Mouse (Mus musculus) kidney, embryonic 16.5 days (tissue): ENCODE data around the gene Nup155. TPM values are rescaled to one million over a fixed set of nuclear protein-coding genes. Genes with fewer than 3 reads are reported as not detected.
"Not testable (repeated sequence)": the region's sequence is repeated elsewhere in the genome, so short reads cannot be mapped to it uniquely, and the experiment has no call there.

Source experiments
- ATAC-seq: fragments of 200-750 bp; cut with Nextera tagmentation; 2 replicates; pipeline ENCODE4 v1.8.0; 2017; ENCODE audit warnings: moderate TSS enrichment; ENCODE audit not compliant: low FRiP score, low TSS enrichment
- H3K27ac ChIP-seq: fragments of 300-500 bp; sonication (generic); 2 replicates; pipeline ENCODE4 v1.5.1; 2014; ENCODE audit warnings: low read length
- H3K27me3 ChIP-seq: fragments of 300-500 bp; sonication (generic); 2 replicates; pipeline ENCODE4 v1.6.1; 2014; ENCODE audit warnings: low read length, control low read depth, mixed read lengths; ENCODE audit not compliant: insufficient read depth
- H3K36me3 ChIP-seq: fragments of 300-500 bp; sonication (generic); 2 replicates; pipeline ENCODE4 v1.6.1; 2014; ENCODE audit warnings: low read length, control low read depth, mixed read lengths; ENCODE audit not compliant: insufficient read depth
- H3K4me1 ChIP-seq: fragments of 300-500 bp; sonication (generic); 2 replicates; pipeline ENCODE4 v1.6.1; 2014; ENCODE audit warnings: low read length, control low read depth, mixed read lengths; ENCODE audit not compliant: insufficient read depth
- H3K4me2 ChIP-seq: fragments of 300-500 bp; sonication (generic); replicated peaks from 2 replicates; pipeline ENCODE4 v1.6.1; 2014; ENCODE audit warnings: low read depth, low read length
- H3K4me3 ChIP-seq: fragments of 300-500 bp; sonication (generic); 2 replicates; pipeline ENCODE4 v1.5.1; 2014; ENCODE audit warnings: mild to moderate bottlenecking, low read length
- H3K9ac ChIP-seq: fragments of 300-500 bp; sonication (generic); replicated peaks from 2 replicates; pipeline ENCODE4 v1.6.1; 2014; ENCODE audit warnings: low read length
- H3K9me3 ChIP-seq: fragments of 300-500 bp; sonication (generic); 2 replicates; pipeline ENCODE4 v1.6.1; 2016; ENCODE audit warnings: low read length, control low read depth
- WGBS: fragments of 180-500 bp; shearing (Covaris S2); extraction: QIAGEN DNeasy Blood & Tissue Kit; methylation state at CpG from one replicate; pipeline ENCODE4 v1.1.7; 2014; 5-methylcytosine and 5-hydroxymethylcytosine counted together
- polyA plus RNA-seq: library from polyadenylated mRNA; unstranded; fragments of >200 nt; fragmentation: Nextera tagmentation; extraction: Ambion mirVana; gene quantifications from 2 replicates; pipeline ENCODE4 v1.2.1, GENCODE M21; 2015

Gene Nup155
- polyA plus RNA-seq, 1 experiment from 2014 or later = 20.0 TPM

GRCm38 (mm10) chr15:8098774-8099749, 10.0 kb upstream of the Nup155 start, which contains the start of gene Wdr70:
Gene Wdr70 (minus strand): TSS chr15:8099209.
- peak within 1 kb of the TSS; percentile 86 for H3K9ac ChIP-seq

GRCm38 (mm10) chr15:8101975-8102542, 7.0 kb upstream of the Nup155 start:
- H3K9ac ChIP-seq, H3K27ac ChIP-seq, H3K27me3 ChIP-seq, H3K36me3 ChIP-seq, H3K9me3 ChIP-seq, H3K4me1 ChIP-seq, ATAC-seq, H3K4me3 ChIP-seq, H3K4me2 ChIP-seq: not testable (repeated sequence)
- 91% methylated on average over 13 of the region's 15 CpGs for WGBS

More at GRCm38 (mm10) chr15:8098774-8099749, 10.0 kb upstream of the Nup155 start, which contains the start of gene Wdr70:
- no peaks in the 10 kb centered on the region for H3K27me3 ChIP-seq
- peak within 1 kb of the TSS; percentile 95 for H3K4me3 ChIP-seq
- H3K9me3 ChIP-seq = no peaks in the 10 kb centered on the region
- 0 out of 2 replicates have a peak within 1 kb of the TSS, but pooled peaks have one; percentile 14 for H3K27ac ChIP-seq
- H3K4me2 ChIP-seq = peak within 1 kb of the TSS; percentile 62
- peak; percentile 96 for ATAC-seq
- H3K36me3 ChIP-seq = peaks cover 17% of the 10 kb centered on the region
- H3K4me1 ChIP-seq = peaks cover 4% of the 10 kb centered on the region; the same call in 1 of the 2 replicates
- WGBS = 2% methylated on average over 56 of the region's 56 CpGs

GRCm38 (mm10) chr15:8108360-8108965, 610 bp upstream of the Nup155 start:
- Histone ChIP-seq H3K9me3 (no peaks in the 10 kb centered on the region), H3K4me3 (peak overlapping the region; percentile 96), H3K27ac (peak overlapping the region; percentile 63; the same call in 1 of the 2 replicates), H3K4me1 (peaks cover 16% of the 10 kb centered on the region), H3K9ac (peak overlapping the region; percentile 64), H3K27me3 (no peaks in the 10 kb centered on the region), H3K36me3 (peaks cover 14% of the 10 kb centered on the region), H3K4me2 (peak overlapping the region; percentile 58)
- 61% methylated on average over 19 of the region's 19 CpGs for WGBS
- ATAC-seq = peak; percentile 44; the same call in 1 of the 2 replicates

GRCm38 (mm10) chr15:8109782-8110181, 709 bp downstream of the Nup155 start:
- H3K9ac ChIP-seq = peak overlapping the region; percentile 91
- peak overlapping the region; percentile 92 for H3K4me2 ChIP-seq
- WGBS = 2% methylated on average over 8 of the region's 8 CpGs
- no peaks in the 10 kb centered on the region for H3K9me3 ChIP-seq
- H3K4me1 ChIP-seq = peaks cover 16% of the 10 kb centered on the region
- ATAC-seq = no peak
- H3K27ac ChIP-seq = peak overlapping the region; percentile 70; the same call in 1 of the 2 replicates
- H3K4me3 ChIP-seq = peak overlapping the region; percentile 96
- H3K36me3 ChIP-seq = peaks cover 21% of the 10 kb centered on the region
- H3K27me3 ChIP-seq = no peaks in the 10 kb centered on the region

- no peak overlapping the region for H3K27ac ChIP-seq
- H3K4me2 ChIP-seq = no peak overlapping the region
- H3K27me3 ChIP-seq = no peaks in the 10 kb centered on the region
- ATAC-seq = no peak
- 70% methylated on average over 1 of the region's 1 CpGs for whole genome bisulfite sequencing
- no peak overlapping the region for H3K9ac ChIP-seq
- H3K4me3 ChIP-seq = no peak overlapping the region
- no peaks in the 10 kb centered on the region for H3K4me1 ChIP-seq
- peaks cover 54% of the 10 kb centered on the region for H3K36me3 ChIP-seq
- no peaks in the 10 kb centered on the region for H3K9me3 ChIP-seq
Observed at GRCm38 (mm10) chr15:8129281-8129680, 20.2 kb downstream of the Nup155 start.

- no peaks in the 10 kb centered on the region for H3K4me1 ChIP-seq
- no peak overlapping the region for H3K9ac ChIP-seq
- H3K4me3 ChIP-seq = no peak overlapping the region
- no peaks in the 10 kb centered on the region for H3K9me3 ChIP-seq
- WGBS = 94% methylated on average over 3 of the region's 3 CpGs
- ATAC-seq = no peak
- peaks cover 58% of the 10 kb centered on the region for H3K36me3 ChIP-seq
- no peak overlapping the region for H3K4me2 ChIP-seq
- no peak overlapping the region for H3K27ac ChIP-seq
- H3K27me3 ChIP-seq = no peaks in the 10 kb centered on the region
Observed at GRCm38 (mm10) chr15:8131268-8131667, 22.2 kb downstream of the Nup155 start.

GRCm38 (mm10) chr15:8131761-8132160, 22.7 kb downstream of the Nup155 start:
- no peak for ATAC-seq
- Histone ChIP-seq H3K9ac (no peak overlapping the region), H3K4me1 (no peaks in the 10 kb centered on the region), H3K27ac (no peak overlapping the region), H3K4me3 (no peak overlapping the region), H3K9me3 (no peaks in the 10 kb centered on the region), H3K4me2 (no peak overlapping the region), H3K27me3 (no peaks in the 10 kb centered on the region), H3K36me3 (peaks cover 57% of the 10 kb centered on the region)

GRCm38 (mm10) chr15:8135606-8136005, 26.5 kb downstream of the Nup155 start:
- Histone ChIP-seq H3K27ac (no peak overlapping the region), H3K9ac (no peak overlapping the region), H3K4me3 (no peak overlapping the region), H3K36me3 (peaks cover 61% of the 10 kb centered on the region), H3K4me2 (no peak overlapping the region), H3K9me3 (no peaks in the 10 kb centered on the region), H3K4me1 (no peaks in the 10 kb centered on the region), H3K27me3 (no peaks in the 10 kb centered on the region)
- no peak for ATAC-seq
- 89% methylated on average over 5 of the region's 5 CpGs for WGBS

- Histone ChIP-seq H3K36me3 (peaks cover 34% of the 10 kb centered on the region), H3K9ac (no peak overlapping the region), H3K4me1 (no peaks in the 10 kb centered on the region), H3K27me3 (no peaks in the 10 kb centered on the region), H3K4me2 (no peak overlapping the region), H3K9me3 (no peaks in the 10 kb centered on the region), H3K27ac (no peak overlapping the region), H3K4me3 (no peak overlapping the region)
- no peak for ATAC-seq
- 83% methylated on average over 1 of the region's 1 CpGs for WGBS
Observed at GRCm38 (mm10) chr15:8161841-8162240, 52.8 kb downstream of the Nup155 start.
